16 mouse cellular contexts compared by ENCODE assay signal in the genomic region with DNA sequence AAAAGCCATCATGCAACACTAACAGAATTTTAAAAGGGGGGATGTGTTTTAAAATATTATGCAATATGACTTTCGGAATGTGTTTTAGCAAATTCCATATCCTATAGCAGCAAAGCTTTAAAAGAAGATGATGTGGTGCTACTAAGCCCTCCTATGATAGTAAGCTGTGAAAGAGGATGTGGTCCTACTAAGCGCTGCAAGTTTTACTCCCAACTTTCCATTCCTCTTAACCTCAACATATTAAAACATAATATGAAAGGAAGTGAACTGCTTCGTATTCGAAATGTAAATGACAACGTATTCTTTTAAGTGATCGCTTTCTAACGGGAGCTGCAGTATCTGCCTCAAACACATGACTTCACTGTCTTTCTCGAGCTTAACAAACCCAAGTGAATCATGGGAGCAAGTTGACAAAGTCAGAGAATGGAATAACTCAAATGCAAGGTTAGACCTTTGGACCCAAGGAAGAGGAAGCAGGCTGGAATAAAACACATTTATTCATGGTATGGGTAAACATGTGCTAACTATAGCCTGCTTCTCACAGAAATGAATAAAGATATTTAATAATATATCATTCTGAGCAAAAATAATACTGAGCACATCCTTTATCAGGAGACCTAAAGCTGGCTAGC.
"Had no signal": no experiment of that assay in that cellular context is flagged by ENCODE, and none has a peak within 500 bp of the region (broad histone marks: within the 10 kb centered on the region; RNA-seq: fewer than 3 reads in every experiment).

No protein-coding gene starts in this region.

- H3K36me3 ChIP-seq: limb, embryonic 10.5 days; limb, embryonic 13.5 days; liver, embryonic 12.5 days; liver, embryonic 15.5 days; lung, embryonic 15.5 days; midbrain, embryonic 10.5 days; midbrain, embryonic 13.5 days; neural tube, embryonic 13.5 days had no signal

- H3K4me1 ChIP-seq: lung, embryonic 15.5 days; megakaryocyte, embryonic 14.5 days had no signal

- H3K27ac ChIP-seq: kidney, postnatal 0 days; limb, embryonic 10.5 days; limb, embryonic 13.5 days; liver, embryonic 12.5 days; liver, embryonic 15.5 days; lung, embryonic 15.5 days; midbrain, embryonic 10.5 days; midbrain, embryonic 13.5 days; neural tube, embryonic 13.5 days had no signal

- H3K4me3 ChIP-seq: limb, embryonic 10.5 days; limb, embryonic 13.5 days; liver, embryonic 12.5 days; liver, embryonic 15.5 days; lung, embryonic 15.5 days; megakaryocyte, embryonic 14.5 days; midbrain, embryonic 10.5 days; midbrain, embryonic 13.5 days; myocyte; neural tube, embryonic 13.5 days had no signal

- DNase-seq: liver; lung, adult 18-20 months; lung, postnatal 36 days; thymus, postnatal 25 days had no signal

- H3K9ac ChIP-seq: limb, embryonic 13.5 days; liver, embryonic 12.5 days; liver, embryonic 15.5 days; lung, embryonic 15.5 days; midbrain, embryonic 13.5 days; neural tube, embryonic 13.5 days had no signal

- H3K4me2 ChIP-seq: limb, embryonic 13.5 days; liver, embryonic 12.5 days; liver, embryonic 15.5 days; lung, embryonic 15.5 days; midbrain, embryonic 13.5 days; neural tube, embryonic 13.5 days had no signal

- H3K9me3 ChIP-seq: limb, embryonic 10.5 days; limb, embryonic 13.5 days; liver, embryonic 12.5 days; liver, embryonic 15.5 days; lung, embryonic 15.5 days; megakaryocyte, embryonic 14.5 days; midbrain, embryonic 10.5 days; midbrain, embryonic 13.5 days; neural tube, embryonic 13.5 days had no signal

- ATAC-seq: liver, embryonic 12.5 days; midbrain, embryonic 13.5 days; midbrain, embryonic 16.5 days had no signal

- H3K27me3 ChIP-seq: limb, embryonic 13.5 days; liver, embryonic 12.5 days; liver, embryonic 15.5 days; lung, embryonic 15.5 days; megakaryocyte, embryonic 14.5 days; midbrain, embryonic 13.5 days; neural tube, embryonic 13.5 days had no signal
